Mouse (Mus musculus) heart, postnatal 0 days (tissue): ENCODE measurements around the gene Mbd4.

ENCODE experiments used
- CTCF ChIP-seq: IDR thresholded peaks from 2 replicates; pipeline ENCODE4 v1.5.1; 2016; ENCODE audit warnings: antibody characterized with exemption, control low read depth, low read depth
- EP300 ChIP-seq: IDR thresholded peaks from 2 replicates; pipeline ENCODE4 v1.6.1; 2016; ENCODE audit warnings: antibody characterized with exemption, low read depth

GRCm38 (mm10) chr6:115886894-115887293 is 33.7 kb upstream of the Mbd4 start:
- TF ChIP-seq EP300 (no peak), CTCF (no peak)
